Mouse (Mus musculus) embryonic facial prominence, embryonic 14.5 days (tissue): ENCODE measurements around the gene Sp140. TPM values are rescaled to one million over a fixed set of nuclear protein-coding genes. Genes with fewer than 3 reads are reported as not detected.
"Not testable (repeated sequence)": the region's sequence is repeated elsewhere in the genome, so short reads cannot be mapped to it uniquely, and the experiment has no call there.

Experiments
- ATAC-seq: fragments of 200-750 bp; cut with Nextera tagmentation; 2 replicates; pipeline ENCODE4 v1.8.0; 2017; ENCODE audit warnings: low read depth, moderate number of reproducible peaks, moderate TSS enrichment
- DNase-seq: peaks from one replicate; pipeline ENCODE4 v3.0.0-alpha.2; 2015; ENCODE audit warnings: low spot score
- H3K27ac ChIP-seq: fragments of 300-500 bp; sonication (generic); replicated peaks from 2 replicates; pipeline ENCODE4 v1.5.1; 2014; ENCODE audit warnings: low read depth, mild to moderate bottlenecking, low read length, moderate library complexity
- H3K27me3 ChIP-seq: fragments of 300-500 bp; sonication (generic); replicated peaks from 2 replicates; pipeline ENCODE4 v1.6.1; 2014; ENCODE audit warnings: low read length; ENCODE audit not compliant: control insufficient read depth, insufficient read depth
- H3K36me3 ChIP-seq: fragments of 300-500 bp; sonication (generic); 2 replicates; pipeline ENCODE4 v1.6.1; 2014; ENCODE audit warnings: low read length, mixed read lengths; ENCODE audit not compliant: control insufficient read depth, insufficient read depth
- H3K4me1 ChIP-seq: fragments of 300-500 bp; sonication (generic); 2 replicates; pipeline ENCODE4 v1.6.1; 2014; ENCODE audit warnings: antibody characterized with exemption, low read length; ENCODE audit not compliant: control insufficient read depth, insufficient read depth
- H3K4me2 ChIP-seq: fragments of 300-500 bp; sonication (generic); 2 replicates; pipeline ENCODE4 v1.6.1; 2014; ENCODE audit warnings: low read depth, mild to moderate bottlenecking, low read length, moderate library complexity, mixed read lengths
- H3K4me3 ChIP-seq: fragments of 300-500 bp; sonication (generic); 2 replicates; pipeline ENCODE4 v1.5.1; 2014; ENCODE audit warnings: low read depth, mild to moderate bottlenecking, low read length
- H3K9ac ChIP-seq: fragments of 300-500 bp; sonication (generic); 2 replicates; pipeline ENCODE4 v1.6.1; 2014; ENCODE audit warnings: low read depth, mild to moderate bottlenecking, low read length, moderate library complexity, mixed read lengths
- H3K9me3 ChIP-seq: fragments of 300-500 bp; sonication (generic); 2 replicates; pipeline ENCODE4 v1.6.1; 2016; ENCODE audit warnings: low read length; ENCODE audit not compliant: control insufficient read depth
- WGBS: fragments of 180-500 bp; shearing (Covaris S2); extraction: QIAGEN DNeasy Blood & Tissue Kit; methylation state at CpG from one replicate; pipeline ENCODE4 v1.1.7; 2014; 5-methylcytosine and 5-hydroxymethylcytosine counted together
- polyA plus RNA-seq: library from polyadenylated mRNA; unstranded; fragments of >200 nt; fragmentation: Nextera tagmentation; extraction: Ambion mirVana; gene quantifications from 2 replicates; pipeline ENCODE4 v1.2.1, GENCODE M21; 2014

Sp140 gene
- polyA plus RNA-seq: 1.3 and 2.0 TPM in 2 replicates

DNA sequence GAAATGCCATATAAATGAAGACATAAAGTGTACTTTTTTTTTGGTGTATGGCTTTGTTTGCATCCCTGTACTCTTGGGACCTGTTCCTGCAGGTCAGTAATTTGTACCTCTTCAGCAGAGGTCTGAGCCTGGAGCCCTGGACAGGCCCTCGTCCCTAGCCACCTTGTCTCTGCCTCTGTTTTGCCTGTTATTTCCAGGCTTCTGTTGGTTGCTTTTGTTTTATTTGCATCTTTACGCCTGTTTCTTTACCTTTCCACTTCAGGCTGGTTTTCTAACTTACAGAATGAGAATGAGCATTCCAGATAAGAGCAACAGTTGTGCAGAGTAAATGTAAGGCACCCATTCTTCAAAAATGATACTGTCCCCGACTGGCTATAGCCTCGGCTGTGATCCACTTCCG, at the start of gene Sp140:
Sp140 (plus strand) TSS at position 301 of the 400 bp plus-strand sequence.
- not testable (repeated sequence) for H3K4me3 ChIP-seq, H3K36me3 ChIP-seq, H3K4me2 ChIP-seq, H3K27me3 ChIP-seq, DNase-seq, H3K27ac ChIP-seq, H3K4me1 ChIP-seq, H3K9ac ChIP-seq, ATAC-seq, H3K9me3 ChIP-seq
- no CpG with 5 or more reads among the region's 5 CpGs for WGBS

DNA sequence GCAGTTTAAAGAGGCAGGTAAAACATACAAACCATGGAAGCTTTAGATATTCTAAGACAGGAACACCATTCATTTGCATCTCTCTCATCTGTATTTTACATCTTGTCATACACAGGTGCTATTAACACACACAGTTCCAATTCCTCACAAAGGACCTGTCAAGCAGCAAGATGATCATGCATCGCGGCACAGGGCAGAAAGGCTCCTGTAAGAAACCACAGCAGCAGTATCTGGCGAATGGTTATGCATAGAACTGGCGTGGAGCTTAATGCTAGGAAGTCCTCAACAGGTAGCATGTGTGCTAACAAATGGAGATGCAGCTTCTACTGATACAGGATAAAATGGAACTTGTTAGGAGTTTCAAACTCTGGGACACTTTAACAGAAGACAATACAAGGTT, 44.9 kb upstream of the Sp140 start:
- DNase-seq, H3K4me2 ChIP-seq, H3K9ac ChIP-seq, H3K9me3 ChIP-seq, H3K4me3 ChIP-seq, H3K4me1 ChIP-seq, ATAC-seq, H3K27ac ChIP-seq, H3K27me3 ChIP-seq, H3K36me3 ChIP-seq: not testable (repeated sequence)
- WGBS: 82% methylated on average over 4 of the region's 4 CpGs

DNA sequence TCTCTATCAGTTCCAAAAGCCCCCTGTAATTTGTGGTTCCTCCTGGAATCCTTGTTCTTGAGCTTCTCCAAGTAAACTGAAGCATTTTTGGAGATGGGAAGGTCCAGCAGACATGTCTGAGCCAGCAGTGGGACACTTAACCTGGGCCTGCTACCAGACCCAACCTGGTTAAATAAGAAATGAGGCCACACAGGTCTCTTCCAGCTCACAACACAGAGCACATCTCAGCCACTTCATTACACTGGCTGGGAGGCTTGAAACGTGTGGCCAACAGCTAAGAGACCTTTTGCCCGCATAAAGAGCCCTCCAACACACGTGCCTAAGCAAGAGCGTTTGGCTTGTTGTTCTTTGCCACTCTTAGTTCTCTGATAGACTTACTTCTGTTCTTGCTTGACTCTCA, 26.6 kb upstream of the Sp140 start:
- not testable (repeated sequence) for ATAC-seq, DNase-seq, H3K4me1 ChIP-seq, H3K4me3 ChIP-seq, H3K9me3 ChIP-seq, H3K27ac ChIP-seq, H3K4me2 ChIP-seq, H3K27me3 ChIP-seq, H3K9ac ChIP-seq, H3K36me3 ChIP-seq
- 60% methylated on average over 4 of the region's 4 CpGs for WGBS

GRCm38 (mm10) chr1:85575376-85575775, 24.8 kb upstream of the Sp140 start, which contains the start of gene G530012D18Rik:
TSS of gene G530012D18Rik (plus strand) at chr1:85575676.
- not testable (repeated sequence) for H3K27me3 ChIP-seq, ATAC-seq, H3K9me3 ChIP-seq, H3K27ac ChIP-seq, H3K4me3 ChIP-seq, H3K36me3 ChIP-seq, H3K4me2 ChIP-seq, DNase-seq, H3K4me1 ChIP-seq, H3K9ac ChIP-seq
- 59% methylated on average over 2 of the region's 3 CpGs for WGBS

DNA sequence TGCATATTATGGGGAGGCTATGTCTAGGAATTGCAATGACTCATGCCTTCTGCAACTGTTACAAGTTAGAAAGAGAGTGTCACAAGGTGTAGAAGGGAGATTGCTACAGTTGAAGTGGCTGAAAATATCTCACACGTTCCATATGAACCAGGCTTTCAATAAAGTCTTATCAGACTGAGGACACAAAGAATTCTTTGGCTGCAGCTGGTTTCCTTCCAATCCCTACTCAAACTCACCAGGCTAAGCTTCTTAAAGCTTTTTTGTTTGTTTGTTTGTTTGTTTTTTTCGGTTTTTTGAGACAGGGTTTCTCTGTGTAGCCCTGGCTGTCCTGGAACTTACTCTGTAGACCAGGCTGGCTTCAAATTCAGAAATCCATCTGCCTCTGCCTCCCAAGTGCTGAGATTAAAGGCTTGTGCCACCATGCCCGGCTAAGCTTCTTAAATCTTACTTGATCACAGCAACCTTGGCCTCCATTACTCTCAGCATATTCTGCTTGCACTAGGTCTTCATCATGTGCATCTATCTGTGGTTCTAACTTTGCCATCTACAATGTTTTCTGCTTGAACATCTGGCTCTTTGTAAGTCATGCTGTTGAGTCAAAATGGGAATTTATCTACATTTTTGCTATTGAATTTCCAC, 21.7 kb upstream of the Sp140 start:
- not testable (repeated sequence) for H3K9me3 ChIP-seq, H3K9ac ChIP-seq, ATAC-seq, H3K4me3 ChIP-seq, DNase-seq, H3K4me2 ChIP-seq, H3K36me3 ChIP-seq, H3K4me1 ChIP-seq, H3K27ac ChIP-seq, H3K27me3 ChIP-seq
- 57% methylated on average over 2 of the region's 3 CpGs for WGBS

- H3K9ac ChIP-seq, H3K4me1 ChIP-seq, H3K36me3 ChIP-seq, H3K27ac ChIP-seq, ATAC-seq, H3K27me3 ChIP-seq, H3K4me3 ChIP-seq, H3K4me2 ChIP-seq, H3K9me3 ChIP-seq, DNase-seq: not testable (repeated sequence)
- WGBS: 45% methylated on average over 6 of the region's 7 CpGs
Observed at GRCm38 (mm10) chr1:85579199-85580147, 20.7 kb upstream of the Sp140 start.

DNA sequence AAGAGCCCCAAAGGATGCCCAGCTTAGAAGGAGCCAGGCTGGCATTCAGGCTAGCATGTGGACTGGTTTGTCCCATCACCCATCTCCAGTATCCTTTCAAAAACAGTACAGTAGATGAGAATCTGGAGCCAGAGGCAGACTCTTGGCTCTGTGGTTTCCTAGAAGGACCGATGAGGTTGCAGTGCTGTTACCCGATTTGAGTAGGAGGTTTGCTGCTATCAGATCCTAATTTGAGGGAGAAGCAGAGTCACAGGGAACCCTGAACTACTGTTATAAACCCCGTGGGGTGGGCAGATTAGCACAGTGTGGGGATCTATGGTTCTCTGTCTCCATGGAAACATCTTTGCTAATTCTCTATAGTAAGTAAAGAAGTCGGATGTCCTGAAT, 20.0 kb upstream of the Sp140 start:
- not testable (repeated sequence) for H3K4me1 ChIP-seq, ATAC-seq, H3K4me3 ChIP-seq, H3K27me3 ChIP-seq, H3K9ac ChIP-seq, H3K36me3 ChIP-seq, H3K27ac ChIP-seq, H3K4me2 ChIP-seq, DNase-seq, H3K9me3 ChIP-seq
- 89% methylated on average over 2 of the region's 4 CpGs for WGBS

GRCm38 (mm10) chr1:85580578-85580977, 19.6 kb upstream of the Sp140 start:
- 60% methylated on average over 3 of the region's 3 CpGs for WGBS

More at GRCm38 (mm10) chr1:85580578-85580977, 19.6 kb upstream of the Sp140 start:
- not testable (repeated sequence) for H3K4me1 ChIP-seq, H3K9me3 ChIP-seq, DNase-seq, H3K27me3 ChIP-seq, H3K27ac ChIP-seq, ATAC-seq, H3K9ac ChIP-seq, H3K4me2 ChIP-seq, H3K4me3 ChIP-seq, H3K36me3 ChIP-seq
